Mouse (Mus musculus): Measurements from ENCODE around the gene Slc43a1. TPM values are rescaled to one million over a fixed set of nuclear protein-coding genes. Genes with fewer than 3 reads are reported as not detected.

Slc43a1 gene
- total and polyA plus RNA-seq, 2 experiments = 10.0 to 12.1 TPM

GRCm38 (mm10) chr2:84837107-84837506 lies 1.5 kb upstream of the Slc43a1 start:
- peaks cover 6% of the 10 kb centered on the region; the same call in 1 of the 2 replicates for H3K4me1 ChIP-seq (ENCODE audit: control insufficient read depth, insufficient read depth, low read length)
- no peak overlapping the region for H3K9ac ChIP-seq (ENCODE audit: low read depth, low read length)
- H3K27ac ChIP-seq (replicated peaks; ENCODE audit: insufficient read depth, low read depth, low read length) = no peak overlapping the region
- 0 out of 2 replicates have a peak, but pooled peaks cover 3% of the 10 kb centered on the region for H3K79me2 ChIP-seq (ENCODE audit: control insufficient read depth, insufficient read depth, low read length)
- H3K27me3 ChIP-seq (ENCODE audit: control insufficient read depth, insufficient read depth, low read length) = no peaks in the 10 kb centered on the region
- H3K4me3 ChIP-seq (ENCODE audit: insufficient read depth, low read depth, low read length) = no peak overlapping the region
- DNase-seq (ENCODE audit: extremely low read depth, low read depth, low spot score) = no peak
- no peak for TF ChIP-seq CTCF (IDR thresholded peaks at IDR 0.05; ENCODE audit: low read depth, low read length)
- no peak for TF ChIP-seq POLR2A (IDR thresholded peaks at IDR 0.05; ENCODE audit: extremely low read depth, insufficient read depth, low read length)
- 65% methylated on average over 8 of the region's 8 CpGs for WGBS
- H3K36me3 ChIP-seq (ENCODE audit: control insufficient read depth, insufficient read depth, low read length) = no peaks in the 10 kb centered on the region

- 0 out of 2 replicates have a peak, but pooled peaks cover 4% of the 10 kb centered on the region for H3K79me2 ChIP-seq (ENCODE audit: control insufficient read depth, insufficient read depth, low read length)
- 40% methylated on average over 9 of the region's 9 CpGs for WGBS
- no peaks in the 10 kb centered on the region for H3K27me3 ChIP-seq (ENCODE audit: control insufficient read depth, insufficient read depth, low read length)
- no peak for DNase-seq (ENCODE audit: extremely low read depth, low read depth, low spot score)
- H3K4me3 ChIP-seq (ENCODE audit: insufficient read depth, low read depth, low read length) = no peak overlapping the region
- TF ChIP-seq POLR2A (IDR thresholded peaks at IDR 0.05; ENCODE audit: extremely low read depth, insufficient read depth, low read length) = no peak
- no peak for TF ChIP-seq CTCF (IDR thresholded peaks at IDR 0.05; ENCODE audit: low read depth, low read length)
- no peak overlapping the region for H3K27ac ChIP-seq (replicated peaks; ENCODE audit: insufficient read depth, low read depth, low read length)
- no peaks in the 10 kb centered on the region for H3K36me3 ChIP-seq (ENCODE audit: control insufficient read depth, insufficient read depth, low read length)
- 0 out of 2 replicates have a peak, but pooled peaks cover 5% of the 10 kb centered on the region for H3K4me1 ChIP-seq (ENCODE audit: control insufficient read depth, insufficient read depth, low read length)
- H3K9ac ChIP-seq (ENCODE audit: low read depth, low read length) = no peak overlapping the region
These were observed 645 bp upstream of the Slc43a1 start for GRCm38 (mm10) chr2:84837817-84838592.

DNA sequence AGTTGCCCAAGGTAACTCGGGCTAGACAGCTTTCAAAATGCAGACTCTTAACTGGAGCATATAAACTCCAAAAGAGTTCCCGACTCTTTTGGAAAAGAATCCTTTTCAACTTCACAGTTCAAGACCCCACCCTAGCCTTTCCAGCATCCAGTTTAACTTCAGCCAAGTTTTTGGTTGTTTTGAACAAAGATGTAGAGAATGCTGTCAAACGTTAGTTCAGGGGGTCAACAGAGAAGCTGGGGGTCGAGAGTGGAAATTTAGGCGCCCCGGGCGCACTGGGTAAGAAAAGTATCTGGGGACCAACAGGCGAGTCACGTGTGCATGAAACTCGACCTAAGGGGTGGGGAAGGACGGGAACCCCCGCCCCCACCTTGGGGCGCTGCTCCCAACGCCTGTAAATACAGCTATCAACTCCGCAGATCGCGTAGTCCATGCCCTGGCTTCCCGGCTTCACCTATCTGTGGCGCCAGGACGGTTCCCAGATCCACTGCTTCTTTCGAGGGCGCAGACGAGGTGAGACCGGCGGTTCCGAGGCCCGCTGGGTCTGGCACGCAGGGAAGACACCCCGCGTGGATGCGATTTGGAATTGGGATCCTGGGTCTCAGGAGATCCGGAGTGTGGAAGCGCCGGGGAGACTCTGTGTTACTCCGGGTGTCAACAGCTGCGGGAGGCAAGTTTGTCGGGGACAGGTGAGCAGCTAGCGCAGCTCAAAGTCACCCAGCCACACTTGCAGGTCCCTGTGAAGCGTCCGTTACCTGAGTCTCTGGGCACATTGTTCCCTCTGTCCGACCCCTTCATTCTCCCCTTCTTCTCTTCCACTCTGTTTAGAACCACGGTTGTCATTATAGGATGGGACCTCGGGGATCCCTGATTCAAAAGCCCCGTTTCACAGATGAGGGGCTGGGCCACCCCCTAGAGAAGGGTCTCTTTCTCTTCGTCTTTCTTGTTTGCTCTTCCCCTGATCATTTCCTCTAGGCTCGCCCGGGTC lies 637 bp downstream of the Slc43a1 start:
- 2% methylated on average over 47 of the region's 47 CpGs for WGBS
- Histone ChIP-seq H3K4me1 (ENCODE audit: control insufficient read depth, insufficient read depth, low read length) (0 out of 2 replicates have a peak, but pooled peaks cover 5% of the 10 kb centered on the region), H3K27ac (replicated peaks; ENCODE audit: insufficient read depth, low read depth, low read length) (no peak overlapping the region), H3K4me3 (ENCODE audit: insufficient read depth, low read depth, low read length) (peak overlapping the region; percentile 68), H3K79me2 (ENCODE audit: control insufficient read depth, insufficient read depth, low read length) (0 out of 2 replicates have a peak, but pooled peaks cover 4% of the 10 kb centered on the region), H3K9ac (ENCODE audit: low read depth, low read length) (peak overlapping the region; percentile 83), H3K36me3 (ENCODE audit: control insufficient read depth, insufficient read depth, low read length) (no peaks in the 10 kb centered on the region), H3K27me3 (ENCODE audit: control insufficient read depth, insufficient read depth, low read length) (no peaks in the 10 kb centered on the region)
- TF ChIP-seq POLR2A (IDR thresholded peaks at IDR 0.05; ENCODE audit: extremely low read depth, insufficient read depth, low read length) = 0 out of 2 replicates have a peak, but pooled peaks have one; percentile 5
- TF ChIP-seq CTCF (IDR thresholded peaks at IDR 0.05; ENCODE audit: low read depth, low read length) = no peak
- peak; percentile 23 for DNase-seq (ENCODE audit: extremely low read depth, low read depth, low spot score)

GRCm38 (mm10) chr2:84840016-84840747 lies 1.5 kb downstream of the Slc43a1 start:
- H3K27me3 ChIP-seq (ENCODE audit: control insufficient read depth, insufficient read depth, low read length) = no peaks in the 10 kb centered on the region
- H3K9ac ChIP-seq (ENCODE audit: low read depth, low read length) = peak overlapping the region; percentile 83
- H3K36me3 ChIP-seq (ENCODE audit: control insufficient read depth, insufficient read depth, low read length) = no peaks in the 10 kb centered on the region
- peak; percentile 39 for DNase-seq (ENCODE audit: extremely low read depth, low read depth, low spot score)
- H3K79me2 ChIP-seq (ENCODE audit: control insufficient read depth, insufficient read depth, low read length) = 0 out of 2 replicates have a peak, but pooled peaks cover 4% of the 10 kb centered on the region
- TF ChIP-seq CTCF (IDR thresholded peaks at IDR 0.05; ENCODE audit: low read depth, low read length) = no peak
- no peak for TF ChIP-seq POLR2A (IDR thresholded peaks at IDR 0.05; ENCODE audit: extremely low read depth, insufficient read depth, low read length)
- WGBS = under 1% methylated on average over 54 of the region's 54 CpGs
- H3K4me3 ChIP-seq (ENCODE audit: insufficient read depth, low read depth, low read length) = peak overlapping the region; percentile 68
- H3K27ac ChIP-seq (replicated peaks; ENCODE audit: insufficient read depth, low read depth, low read length) = no peak overlapping the region
- 0 out of 2 replicates have a peak, but pooled peaks cover 5% of the 10 kb centered on the region for H3K4me1 ChIP-seq (ENCODE audit: control insufficient read depth, insufficient read depth, low read length)
